Mouse (Mus musculus) frontal cortex, postnatal 25 days (tissue): ENCODE data around the gene Srebf2.

Experiments used
- DNase-seq, 2 experiments: peaks; one replicate each; pipeline ENCODE4 v3.0.0; 2022; ENCODE audit warnings: low spot score in 2 of 2

The Srebf2 gene

DNA sequence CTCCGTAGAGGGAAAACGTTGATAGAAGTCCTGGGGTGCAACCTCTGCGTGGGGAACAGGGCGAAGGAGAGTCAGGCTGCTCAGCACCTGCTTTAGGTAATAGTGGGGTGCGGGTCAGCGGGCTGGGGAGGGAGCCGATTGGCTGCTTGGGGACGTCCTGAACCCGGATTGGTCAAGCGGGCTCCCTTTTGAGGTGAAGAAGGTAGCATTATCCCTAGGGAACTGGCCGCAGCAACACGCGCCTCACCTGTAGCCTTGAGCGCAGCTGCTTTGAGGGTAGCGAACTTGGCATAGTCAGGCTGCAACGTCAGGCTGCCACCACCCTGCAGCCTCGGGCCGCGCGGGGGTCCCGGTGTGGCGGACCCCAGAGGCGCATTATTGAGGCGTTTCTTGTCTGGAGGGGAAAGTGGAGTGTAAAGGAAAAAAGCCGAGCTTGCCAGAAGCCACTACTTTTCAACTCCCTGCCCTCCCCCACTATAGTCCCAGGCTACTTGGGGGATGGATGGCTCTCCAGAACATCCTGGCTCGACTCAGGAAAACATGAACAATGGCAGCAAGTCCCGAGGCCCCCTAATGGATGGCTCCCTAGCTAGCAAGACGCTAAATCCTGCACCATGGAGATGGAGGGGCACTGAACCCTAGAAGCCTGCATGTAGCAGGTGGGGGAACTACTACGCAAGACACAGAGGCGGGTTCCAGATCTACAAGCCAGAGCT, 60.7 kb downstream of the Srebf2 start:
- no peak for DNase-seq

DNA sequence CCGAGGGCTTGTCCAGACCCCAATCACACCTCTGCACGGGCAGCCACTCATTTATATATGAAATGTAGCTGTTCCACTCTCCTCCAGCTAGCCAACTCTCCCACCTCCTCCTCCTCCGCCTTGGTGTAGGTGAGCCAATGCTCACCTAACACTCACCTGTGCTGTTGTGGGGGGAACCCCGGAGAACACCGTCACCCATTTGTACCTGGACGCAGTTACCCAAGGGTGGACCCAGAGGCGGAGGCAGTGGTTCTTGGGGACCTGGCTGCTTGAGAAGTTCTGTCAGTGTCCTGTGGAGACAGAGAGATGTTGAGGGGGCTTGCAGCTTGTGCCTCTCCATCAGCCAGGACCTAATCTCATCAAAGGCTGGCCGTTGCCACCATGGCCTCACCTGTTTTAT, 61.3 kb downstream of the Srebf2 start:
- no peak for DNase-seq

DNA sequence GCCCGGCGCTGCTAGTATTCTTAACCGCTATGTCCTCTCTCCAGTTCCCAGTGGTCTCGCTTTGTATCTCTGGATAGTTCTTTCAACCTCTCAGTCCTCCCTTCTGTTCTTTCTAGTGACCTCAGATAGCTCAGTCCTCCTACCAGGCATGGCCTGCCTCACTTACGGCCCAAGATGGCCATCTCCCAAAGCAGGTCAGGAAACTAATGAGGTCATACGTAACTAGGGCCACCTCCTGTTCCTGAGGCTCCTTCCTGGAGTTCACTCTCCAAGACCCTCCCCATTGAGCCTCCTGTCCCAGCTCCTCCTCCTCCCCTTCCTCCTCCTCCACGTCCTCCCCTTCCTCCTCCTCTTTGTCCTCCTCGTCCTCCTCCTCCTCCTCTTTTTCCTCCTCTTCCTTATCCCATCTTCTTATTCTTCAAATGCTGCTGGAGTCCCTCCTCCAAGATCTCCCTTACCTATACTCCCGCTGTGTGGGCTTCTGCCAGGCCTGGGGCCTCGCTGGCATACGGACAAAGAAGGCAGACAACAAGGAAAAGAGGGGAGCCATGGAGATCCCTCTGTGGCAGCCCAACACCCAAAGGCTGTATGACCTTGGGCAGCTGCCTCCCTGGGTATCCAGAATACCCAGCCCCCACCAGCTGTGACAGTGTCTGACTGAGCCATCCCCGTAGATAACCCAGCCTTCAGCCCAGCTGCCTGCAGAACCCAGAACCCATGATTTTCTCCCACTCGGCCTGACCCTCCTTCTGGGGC, 62.5 kb downstream of the Srebf2 start:
- DNase-seq, result no peak

DNA sequence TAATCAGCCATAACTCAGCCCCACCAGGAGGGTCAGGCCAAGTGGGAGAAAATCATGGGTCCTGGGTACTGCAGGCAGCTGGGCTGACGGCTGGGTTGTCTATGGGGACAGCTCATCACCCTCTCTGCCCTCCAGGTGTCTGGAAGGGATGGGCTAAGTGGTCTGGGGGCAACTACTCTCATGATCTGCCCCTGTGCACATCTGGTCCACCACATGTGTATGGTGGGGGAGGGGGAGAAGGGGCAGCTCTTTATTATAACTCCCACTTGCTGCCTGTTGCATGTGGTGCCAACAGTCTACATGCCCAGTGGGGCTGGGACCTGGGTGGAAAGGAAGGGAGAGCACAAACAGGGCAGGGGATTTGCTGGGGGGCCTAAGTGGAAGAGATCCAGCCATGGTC, 63.8 kb downstream of the Srebf2 start:
- DNase-seq, result no peak

DNA sequence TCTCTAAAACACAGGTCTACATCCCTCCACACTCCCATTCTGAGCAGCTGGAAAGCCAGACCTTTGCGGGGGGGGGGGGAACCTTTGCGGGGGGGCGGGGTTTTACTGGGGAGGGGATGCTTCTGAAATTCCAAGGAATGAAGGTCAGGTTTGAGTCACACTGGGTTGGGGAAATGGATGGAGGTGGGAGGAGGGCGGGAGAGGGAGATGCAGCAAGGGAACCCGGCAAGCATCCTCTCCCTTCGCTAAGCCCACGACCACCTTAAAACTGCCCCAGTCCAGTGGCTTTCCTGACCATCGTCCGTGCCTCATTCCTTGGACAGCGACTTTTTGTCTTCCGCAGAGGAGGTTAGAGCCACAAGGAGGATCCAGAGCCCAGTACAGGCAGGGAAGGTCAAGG, 64.3 kb downstream of the Srebf2 start:
- DNase-seq, result no peak

DNA sequence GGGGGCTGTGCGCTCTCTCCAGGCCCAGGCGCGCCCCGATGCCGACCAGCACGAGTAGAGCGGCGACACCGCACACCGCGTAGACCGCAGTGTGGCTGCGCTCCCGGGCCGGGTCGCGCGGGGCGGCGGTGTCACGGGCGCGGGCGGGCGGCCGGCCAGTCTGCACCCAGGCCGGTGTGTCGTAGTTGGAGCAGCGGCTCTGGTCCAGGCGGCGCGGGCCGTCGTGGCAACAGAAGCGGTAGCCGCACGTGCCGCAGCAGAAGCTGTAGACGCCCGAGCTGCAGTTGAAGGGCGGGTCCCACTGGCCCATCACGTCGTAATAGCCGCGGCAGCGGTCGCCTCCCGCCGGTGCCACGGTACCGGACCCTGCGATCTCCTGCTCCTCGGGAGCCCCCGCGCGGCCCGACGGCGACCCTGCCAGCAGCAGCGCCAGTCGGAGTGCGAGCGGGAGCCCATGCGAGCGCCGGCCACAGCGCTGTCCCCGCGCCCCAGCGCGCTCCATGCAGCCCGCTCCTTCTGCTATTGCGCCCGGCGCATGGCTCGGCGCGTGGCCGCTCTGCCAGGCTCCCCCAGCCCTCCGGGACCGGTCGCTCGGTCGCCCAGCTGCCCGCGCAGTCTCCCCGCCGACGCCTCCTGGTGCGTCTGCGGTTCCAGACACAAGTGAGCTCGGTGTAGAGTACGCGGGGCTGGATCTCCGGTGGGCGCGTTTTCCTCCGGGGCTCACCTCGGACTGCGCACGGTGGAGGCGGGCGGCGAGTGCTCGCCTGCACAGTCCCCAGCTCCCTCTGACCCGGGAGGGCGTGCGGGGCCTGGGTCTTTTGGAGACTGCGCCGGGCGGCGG, 65.2 kb downstream of the Srebf2 start:
- no peak for DNase-seq

DNA sequence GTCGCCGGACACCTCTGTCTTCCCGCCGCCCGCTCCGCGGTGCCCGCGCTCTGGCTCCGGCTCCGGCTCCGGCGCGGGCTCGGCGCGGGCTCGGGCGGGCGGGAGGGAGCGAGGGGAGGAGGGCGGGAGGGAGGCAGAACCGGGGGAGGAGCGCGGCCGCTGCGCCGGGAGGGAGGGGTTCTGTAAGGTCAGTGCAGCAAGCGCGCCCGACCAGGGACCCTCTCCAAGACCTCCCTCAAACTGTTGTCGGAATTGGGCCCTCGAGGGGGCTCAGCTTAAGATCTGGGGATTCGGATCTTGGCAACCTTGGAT, 65.7 kb downstream of the Srebf2 start, which contains the start of gene Shisa8:
TSS of gene Shisa8 (minus strand) at position 64 of the 312 bp plus-strand sequence.
- DNase-seq, result no peak

DNA sequence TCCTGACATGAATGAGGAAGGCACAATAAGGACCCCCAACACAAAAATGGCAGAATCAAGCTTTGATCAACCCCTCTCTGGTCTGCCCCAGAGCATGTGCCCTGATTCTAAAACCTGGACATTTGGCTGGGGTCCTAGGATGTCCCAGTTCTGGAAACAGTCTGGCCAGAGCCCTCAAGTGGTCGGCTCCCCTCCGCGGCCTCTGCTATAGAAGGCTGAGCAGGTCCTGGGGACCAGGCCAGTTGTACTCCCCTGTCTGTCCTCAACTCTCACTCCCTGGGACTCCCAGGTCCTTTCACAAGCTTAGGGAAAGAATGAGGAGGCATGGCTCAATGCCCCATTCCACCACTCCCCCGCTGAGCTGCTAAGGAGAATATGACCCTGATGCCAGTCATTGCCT, 66.2 kb downstream of the Srebf2 start:
- DNase-seq, result no peak

DNA sequence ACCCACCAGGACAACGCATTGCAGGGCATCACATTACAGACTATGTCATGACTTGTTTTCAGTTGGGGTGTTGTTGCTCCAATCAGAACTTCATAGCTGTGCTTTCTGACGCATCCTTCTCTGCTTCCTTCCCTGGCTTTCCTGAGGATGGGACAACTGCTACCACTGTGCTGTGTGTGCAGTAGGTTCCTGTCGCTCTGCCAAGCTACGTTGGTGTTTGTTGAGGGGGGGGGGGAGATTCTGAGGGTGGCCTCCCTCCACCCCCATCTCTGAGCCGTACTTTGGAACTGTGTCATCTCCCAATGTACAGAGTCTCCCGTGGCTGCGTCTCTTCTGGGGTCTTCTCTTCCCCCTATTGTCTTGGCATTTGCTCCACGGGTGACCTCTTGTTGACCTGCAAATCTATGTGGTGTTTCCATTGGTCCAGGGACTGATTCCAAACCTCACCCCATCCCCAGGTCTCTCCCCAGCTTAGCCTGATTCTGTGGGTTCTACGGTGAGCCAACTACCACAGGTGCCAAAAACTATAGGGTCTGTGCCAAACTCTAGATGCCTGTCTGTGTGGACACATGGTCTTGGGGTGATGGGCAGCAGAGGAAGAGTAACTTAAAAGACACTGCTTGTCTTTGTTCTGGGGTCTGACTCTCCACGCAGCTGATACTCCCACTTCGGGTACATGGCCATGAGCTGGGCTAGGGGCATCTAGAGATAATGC, 68.5 kb downstream of the Srebf2 start:
- no peak for DNase-seq

DNA sequence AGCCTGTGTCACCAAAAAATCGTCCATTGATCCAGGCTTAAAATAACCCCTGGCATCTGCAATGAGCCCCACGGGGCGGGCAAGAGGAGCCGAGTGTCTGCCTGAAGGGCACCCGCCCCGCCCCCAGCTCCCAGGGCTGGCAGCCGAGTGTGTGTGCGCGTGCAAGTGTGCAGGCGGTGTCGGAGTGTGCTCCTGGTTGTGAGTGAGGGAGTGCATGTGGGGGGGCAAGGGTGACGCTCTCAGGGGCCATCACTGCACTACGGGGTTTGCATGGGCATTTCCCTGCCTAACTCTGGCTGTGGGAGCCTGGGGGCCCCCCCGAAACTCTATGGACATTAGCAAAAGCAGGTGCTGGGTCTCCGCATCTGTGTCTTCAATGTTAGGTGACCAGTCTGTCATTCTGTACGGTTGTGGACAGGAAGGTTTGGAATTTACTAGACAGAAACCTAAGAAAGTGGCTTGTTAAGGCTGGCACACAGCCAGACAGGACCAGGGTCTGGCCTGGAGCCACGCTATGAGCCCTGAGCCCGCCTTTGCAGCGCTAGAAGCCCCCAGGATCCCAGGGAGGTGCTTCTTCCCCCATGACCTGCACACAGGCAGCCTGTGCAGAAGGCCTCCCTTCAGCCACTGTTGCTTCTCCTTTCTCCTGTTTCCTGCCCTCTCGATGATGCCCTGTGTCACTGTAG, 69.3 kb downstream of the Srebf2 start:
- no peak for DNase-seq

DNA sequence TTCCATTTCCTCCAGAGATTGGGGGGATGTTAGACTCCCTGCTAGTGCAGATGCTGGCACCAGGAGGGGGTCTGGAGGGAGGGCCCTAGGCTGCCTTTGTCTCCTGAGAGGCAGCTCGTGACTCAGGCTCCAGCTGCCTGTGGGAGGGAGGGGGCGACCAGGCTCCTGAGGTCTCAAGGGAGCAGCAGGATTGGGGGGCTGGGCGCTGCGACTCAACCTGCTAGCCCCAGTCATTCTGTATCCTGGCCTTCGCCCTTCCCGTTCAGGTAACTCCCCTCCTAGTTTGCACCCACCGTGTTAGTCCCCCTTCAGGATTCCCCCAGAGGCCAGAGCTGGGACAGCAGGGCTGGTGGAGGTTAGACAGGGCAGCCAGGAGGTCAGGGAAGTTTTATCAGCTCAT, 70.1 kb downstream of the Srebf2 start:
- no peak for DNase-seq

DNA sequence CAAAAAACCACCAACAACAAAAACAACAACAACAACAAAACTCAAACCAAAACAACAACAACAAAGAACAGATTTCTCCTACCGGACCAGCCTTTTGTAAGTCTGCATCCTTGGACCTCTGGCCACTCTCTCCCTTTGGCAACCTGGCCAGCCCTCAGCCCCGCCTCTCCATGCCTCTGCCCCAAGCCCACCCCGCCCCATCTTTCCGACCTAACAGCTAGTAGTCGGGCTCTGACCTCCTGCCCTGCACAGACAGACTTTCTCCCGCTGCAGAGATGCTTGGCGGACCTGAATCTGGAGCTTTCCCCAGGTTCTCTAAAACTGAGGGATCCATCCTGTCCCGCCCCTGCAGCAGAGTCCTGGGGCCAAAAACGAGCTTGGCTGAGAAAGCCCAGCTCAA, 71.0 kb downstream of the Srebf2 start:
- DNase-seq, result no peak

DNA sequence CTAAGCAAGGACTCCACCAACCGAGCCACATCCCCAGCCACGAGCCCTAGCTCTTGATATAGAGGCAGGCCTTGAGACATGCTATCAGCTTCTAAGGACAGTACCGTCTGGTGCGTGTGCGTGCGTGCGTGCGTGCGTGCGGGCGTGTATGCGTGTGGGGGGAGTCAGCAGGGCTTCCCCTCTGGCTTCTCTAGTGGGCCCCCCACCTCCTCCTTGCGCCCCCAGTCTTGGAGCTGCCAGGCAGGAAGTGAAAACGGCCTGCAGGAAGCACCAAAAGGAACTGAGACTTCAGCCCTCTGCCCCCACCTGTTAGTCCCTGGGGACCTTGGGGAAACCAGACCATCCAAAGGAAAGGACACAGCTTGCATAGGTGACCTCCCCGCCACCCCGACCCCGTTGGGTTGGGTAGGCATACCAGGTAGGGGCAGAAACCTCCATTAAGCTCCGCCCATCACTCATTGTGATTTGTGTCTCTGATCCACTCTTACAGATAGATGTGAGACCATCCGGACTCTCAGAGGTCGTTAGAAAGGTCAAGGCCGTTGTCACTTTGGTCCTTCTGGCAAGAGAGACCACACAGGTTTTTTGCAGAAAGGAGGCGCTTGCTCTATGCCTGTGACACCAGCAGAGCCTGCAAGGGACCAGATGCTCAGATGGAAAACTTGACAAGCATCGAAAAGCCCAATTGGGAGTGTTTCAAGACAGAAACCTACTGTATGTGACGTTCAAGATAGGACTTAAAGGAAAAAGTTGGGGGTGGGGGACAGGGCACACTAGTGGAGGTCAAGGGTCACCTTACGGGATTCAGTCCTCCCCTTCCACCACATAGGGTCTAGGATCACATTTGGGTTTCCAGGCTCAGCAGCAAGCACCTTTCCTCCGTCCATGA, 72.0 kb downstream of the Srebf2 start:
- no peak for DNase-seq

DNA sequence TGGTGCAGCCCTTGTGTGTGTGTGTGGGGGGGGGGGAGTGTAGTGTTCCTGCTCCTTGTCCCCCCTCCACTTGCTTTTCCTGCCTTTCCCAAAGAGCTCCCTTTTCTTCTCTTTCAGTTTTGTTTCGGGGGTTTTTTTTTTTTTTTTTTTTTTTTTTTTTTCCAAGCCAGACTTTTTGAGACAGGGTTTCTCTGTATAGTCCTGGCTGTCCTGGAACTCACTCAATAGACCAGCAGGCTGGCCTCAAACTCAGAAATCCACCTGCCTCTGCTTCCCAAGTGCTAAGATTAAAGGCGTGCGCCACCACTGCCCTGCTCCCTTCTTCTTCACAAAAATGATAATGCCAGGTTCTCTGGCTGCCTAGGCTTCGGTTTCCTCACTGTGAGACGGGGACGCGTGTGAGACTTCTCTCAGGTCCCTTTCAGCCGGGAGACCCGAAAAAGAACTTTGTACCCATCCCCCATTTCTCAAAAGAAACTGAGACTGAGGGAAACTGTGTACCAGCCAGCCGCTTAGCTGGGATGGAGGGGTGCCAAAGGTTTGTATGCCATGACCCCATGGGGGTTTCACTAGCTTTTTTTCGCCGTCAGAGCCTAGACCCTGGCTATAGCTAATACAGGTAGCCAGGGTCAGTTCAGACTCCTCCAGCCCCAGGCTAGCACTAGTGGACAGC, 73.2 kb downstream of the Srebf2 start:
- no peak for DNase-seq

DNA sequence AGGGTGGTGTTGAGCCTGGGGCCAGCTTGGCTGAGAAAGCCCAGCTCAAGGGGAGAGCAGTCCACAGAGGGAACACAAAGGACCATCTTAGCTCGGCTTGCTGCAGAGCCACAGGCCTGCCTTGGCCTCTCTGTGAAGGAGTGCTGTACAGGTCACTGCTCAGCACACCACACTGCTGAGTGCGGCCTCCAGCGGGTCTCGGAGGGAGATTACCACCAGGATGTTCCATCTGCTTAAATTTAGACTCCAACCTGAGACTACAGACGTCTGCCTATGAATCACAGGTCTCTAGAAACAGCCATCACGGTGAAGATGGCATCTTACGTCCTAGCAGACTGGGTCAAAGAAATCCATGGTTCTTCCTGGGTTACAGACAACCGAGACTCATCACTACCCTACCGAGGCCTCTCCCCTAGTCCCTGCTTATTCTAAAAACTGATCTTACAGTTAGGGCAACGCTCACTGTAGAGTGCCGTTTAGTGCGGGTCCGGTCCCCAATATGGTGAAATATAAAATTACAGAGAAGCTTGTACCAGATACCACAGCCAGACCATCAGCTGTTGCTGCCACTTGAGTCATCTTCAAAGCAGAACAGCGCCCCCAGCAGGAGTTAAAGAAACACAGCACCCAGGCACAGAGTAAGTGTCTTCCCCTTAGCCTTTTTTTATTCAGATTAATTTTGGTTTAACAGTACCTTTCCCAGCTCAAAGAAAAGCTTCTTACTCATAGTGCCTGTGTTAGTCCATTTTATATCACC, 74.3 kb downstream of the Srebf2 start:
- no peak for DNase-seq

DNA sequence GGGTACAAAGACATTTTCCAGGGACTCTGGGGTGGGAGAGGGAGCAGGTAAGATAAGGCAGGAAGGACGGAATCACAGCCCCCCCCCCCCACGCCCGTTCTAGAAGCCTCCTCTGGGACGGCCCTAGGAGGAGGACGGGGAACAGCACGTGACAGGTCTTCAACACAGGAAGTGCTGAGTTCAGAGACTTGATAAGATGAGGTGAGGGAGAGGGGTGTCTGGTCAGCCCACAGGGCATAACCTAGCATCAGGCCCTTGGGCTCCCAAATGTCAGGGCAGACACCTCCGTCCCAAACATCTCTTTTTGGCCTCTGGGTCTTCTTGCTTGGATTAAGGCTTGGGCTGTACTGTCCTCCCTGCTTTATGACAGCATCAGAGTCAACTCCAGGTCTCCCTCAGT, 76.3 kb downstream of the Srebf2 start:
- no peak for DNase-seq

DNA sequence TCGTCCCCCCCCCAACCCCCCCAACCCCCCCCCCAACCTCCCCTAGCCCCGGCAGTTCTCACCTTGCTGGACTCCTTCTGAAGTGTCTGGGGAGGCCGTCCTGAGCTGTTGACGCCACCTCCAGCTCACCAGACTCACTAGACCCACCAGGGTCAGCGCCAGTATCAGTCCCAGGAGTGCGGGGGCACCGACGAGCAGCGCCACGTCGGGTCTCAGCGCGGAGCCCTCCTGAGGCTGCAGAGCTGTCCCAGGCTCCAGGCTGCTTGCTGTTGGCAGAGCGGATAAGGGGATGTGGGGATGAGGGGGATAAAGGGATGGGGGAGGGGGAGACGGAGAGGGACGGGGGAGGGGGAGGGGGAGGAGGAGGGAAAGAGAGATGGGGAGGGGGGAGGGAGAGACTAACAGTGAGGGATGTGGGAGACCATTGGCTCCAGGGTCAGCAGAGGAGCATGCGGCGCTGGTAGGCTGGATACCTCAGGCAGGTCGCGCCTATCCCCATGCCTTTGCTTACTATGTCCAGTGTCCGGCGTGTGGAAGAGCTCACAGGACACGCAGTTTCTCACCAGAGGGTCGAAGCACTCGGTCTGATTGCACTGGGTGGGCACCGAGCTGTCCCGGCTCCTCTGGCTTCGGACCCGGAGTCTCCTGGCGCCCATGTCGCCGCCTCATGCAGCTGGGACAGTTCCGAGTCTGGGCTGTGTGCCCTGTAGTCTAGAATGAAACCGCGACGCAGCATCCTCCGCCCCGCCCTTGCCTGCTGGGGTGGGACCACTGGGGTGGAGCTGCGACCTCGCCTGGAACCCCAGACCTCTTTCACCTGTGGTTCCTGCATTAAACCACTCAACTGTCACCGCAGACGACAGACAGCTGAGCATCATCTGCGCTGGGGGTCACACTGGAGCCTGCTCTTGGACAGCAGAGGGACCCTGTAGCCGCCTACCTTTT, 76.9 kb downstream of the Srebf2 start, which contains the start of gene Tnfrsf13c:
TSS of gene Tnfrsf13c (minus strand) at position 713 of the 945 bp plus-strand sequence.
- no peak for DNase-seq
